Mouse (Mus musculus): ENCODE data around the gene Bcap31. TPM values are rescaled to one million over a fixed set of nuclear protein-coding genes. Genes with fewer than 3 reads are reported as not detected.

The Bcap31 gene
- polyA plus RNA-seq, 1 experiment: 255 TPM

GRCm38 (mm10) chrX:73738155-73738554, 22.2 kb upstream of the Bcap31 start:
- H3K27ac ChIP-seq (ENCODE audit: insufficient read depth, low read depth, low read length): no peak overlapping the region

GRCm38 (mm10) chrX:73730908-73731307, 14.9 kb upstream of the Bcap31 start:
- WGBS: 52% methylated on average over 1 of the region's 1 CpGs
- no peak overlapping the region for H3K27ac ChIP-seq (ENCODE audit: insufficient read depth, low read depth, low read length)
- no peak overlapping the region for H3K4me3 ChIP-seq (ENCODE audit: insufficient read depth, low read depth, low read length)
- H3K4me1 ChIP-seq (ENCODE audit: control insufficient read depth, insufficient read depth, low read length): no peaks in the 10 kb centered on the region
- no peak for TF ChIP-seq CTCF (IDR thresholded peaks at IDR 0.05; ENCODE audit: insufficient read depth, low read depth, low read length)
- TF ChIP-seq POLR2A (IDR thresholded peaks at IDR 0.05; ENCODE audit: insufficient read depth, low read depth, low read length): no peak

More at GRCm38 (mm10) chrX:73738155-73738554, 22.2 kb upstream of the Bcap31 start:
- no peak for TF ChIP-seq POLR2A (IDR thresholded peaks at IDR 0.05; ENCODE audit: insufficient read depth, low read depth, low read length)
- no peak for TF ChIP-seq CTCF (IDR thresholded peaks at IDR 0.05; ENCODE audit: insufficient read depth, low read depth, low read length)
- Histone ChIP-seq H3K4me1 (ENCODE audit: control insufficient read depth, insufficient read depth, low read length) (no peaks in the 10 kb centered on the region), H3K4me3 (ENCODE audit: insufficient read depth, low read depth, low read length) (no peak overlapping the region)
- 75% methylated on average over 1 of the region's 1 CpGs for WGBS

- no peak overlapping the region for H3K27ac ChIP-seq (ENCODE audit: insufficient read depth, low read depth, low read length)
- H3K4me1 ChIP-seq (ENCODE audit: control insufficient read depth, insufficient read depth, low read length): peaks cover 22% of the 10 kb centered on the region
- 29% methylated on average over 5 of the region's 5 CpGs for WGBS
- no peak overlapping the region for H3K4me3 ChIP-seq (ENCODE audit: insufficient read depth, low read depth, low read length)
- TF ChIP-seq CTCF (IDR thresholded peaks at IDR 0.05; ENCODE audit: insufficient read depth, low read depth, low read length): no peak
- TF ChIP-seq POLR2A (IDR thresholded peaks at IDR 0.05; ENCODE audit: insufficient read depth, low read depth, low read length): no peak
Measured at GRCm38 (mm10) chrX:73718686-73719362, 2.8 kb upstream of the Bcap31 start.

GRCm38 (mm10) chrX:73718271-73718670, 2.3 kb upstream of the Bcap31 start:
- 42% methylated on average over 3 of the region's 3 CpGs for WGBS
- H3K4me3 ChIP-seq (ENCODE audit: insufficient read depth, low read depth, low read length): no peak overlapping the region
- peaks cover 22% of the 10 kb centered on the region for H3K4me1 ChIP-seq (ENCODE audit: control insufficient read depth, insufficient read depth, low read length)
- H3K27ac ChIP-seq (ENCODE audit: insufficient read depth, low read depth, low read length): no peak overlapping the region
- TF ChIP-seq CTCF (IDR thresholded peaks at IDR 0.05; ENCODE audit: insufficient read depth, low read depth, low read length) (no peak), POLR2A (IDR thresholded peaks at IDR 0.05; ENCODE audit: insufficient read depth, low read depth, low read length) (no peak)

- 55% methylated on average over 11 of the region's 11 CpGs for WGBS
- Histone ChIP-seq H3K4me3 (ENCODE audit: insufficient read depth, low read depth, low read length) (peak overlapping the region; percentile 96), H3K4me1 (ENCODE audit: control insufficient read depth, insufficient read depth, low read length) (peaks cover 22% of the 10 kb centered on the region), H3K27ac (ENCODE audit: insufficient read depth, low read depth, low read length) (no peak overlapping the region)
- TF ChIP-seq CTCF (IDR thresholded peaks at IDR 0.05; ENCODE audit: insufficient read depth, low read depth, low read length) (no peak), POLR2A (IDR thresholded peaks at IDR 0.05; ENCODE audit: insufficient read depth, low read depth, low read length) (no peak)
Measured at GRCm38 (mm10) chrX:73717667-73718066, 1.7 kb upstream of the Bcap31 start.

- TF ChIP-seq CTCF (IDR thresholded peaks at IDR 0.05; ENCODE audit: insufficient read depth, low read depth, low read length): no peak
- TF ChIP-seq POLR2A (IDR thresholded peaks at IDR 0.05; ENCODE audit: insufficient read depth, low read depth, low read length): no peak
- WGBS: 28% methylated on average over 30 of the region's 30 CpGs
- H3K4me3 ChIP-seq (ENCODE audit: insufficient read depth, low read depth, low read length): peak overlapping the region; percentile 96
- peak overlapping the region; percentile 93 for H3K27ac ChIP-seq (ENCODE audit: insufficient read depth, low read depth, low read length)
- H3K4me1 ChIP-seq (ENCODE audit: control insufficient read depth, insufficient read depth, low read length): peaks cover 22% of the 10 kb centered on the region
Measured at GRCm38 (mm10) chrX:73716709-73717545, 952 bp upstream of the Bcap31 start.

- TF ChIP-seq POLR2A (IDR thresholded peaks at IDR 0.05; ENCODE audit: insufficient read depth, low read depth, low read length) (no peak), CTCF (IDR thresholded peaks at IDR 0.05; ENCODE audit: insufficient read depth, low read depth, low read length) (no peak)
- peak overlapping the region; percentile 96 for H3K4me3 ChIP-seq (ENCODE audit: insufficient read depth, low read depth, low read length)
- WGBS: 21% methylated on average over 21 of the region's 21 CpGs
- H3K27ac ChIP-seq (ENCODE audit: insufficient read depth, low read depth, low read length): no peak overlapping the region
- H3K4me1 ChIP-seq (ENCODE audit: control insufficient read depth, insufficient read depth, low read length): peaks cover 22% of the 10 kb centered on the region
Measured at GRCm38 (mm10) chrX:73715476-73716108, 383 bp downstream of the Bcap31 start.

GRCm38 (mm10) chrX:73700472-73700871, 15.5 kb downstream of the Bcap31 start:
- WGBS: 74% methylated on average over 1 of the region's 1 CpGs
- no peak for TF ChIP-seq CTCF (IDR thresholded peaks at IDR 0.05; ENCODE audit: insufficient read depth, low read depth, low read length)
- no peak for TF ChIP-seq POLR2A (IDR thresholded peaks at IDR 0.05; ENCODE audit: insufficient read depth, low read depth, low read length)

More at GRCm38 (mm10) chrX:73700472-73700871, 15.5 kb downstream of the Bcap31 start:
- Histone ChIP-seq H3K4me3 (ENCODE audit: insufficient read depth, low read depth, low read length) (no peak overlapping the region), H3K4me1 (ENCODE audit: control insufficient read depth, insufficient read depth, low read length) (no peaks in the 10 kb centered on the region), H3K27ac (ENCODE audit: insufficient read depth, low read depth, low read length) (no peak overlapping the region)
